Mouse (Mus musculus) lung, postnatal 36 days (tissue): ENCODE measurements around the gene Fbxo8.

Source experiments
- DNase-seq: peaks from one replicate; pipeline ENCODE4 v3.0.0; 2022; ENCODE audit warnings: mixed read lengths

Gene Fbxo8

GRCm38 (mm10) chr8:56550558-56551360 lies at the start of gene Fbxo8, which contains the start of gene Cep44:
Gene Fbxo8 (plus strand): TSS chr8:56551090.
Gene Cep44 (minus strand): TSS chr8:56551047.
- DNase-seq: peak; percentile 91

GRCm38 (mm10) chr8:56501911-56502310 lies 49.0 kb upstream of the Fbxo8 start:
- DNase-seq: no peak

- no peak for DNase-seq
Observed at GRCm38 (mm10) chr8:56508318-56508951, 42.5 kb upstream of the Fbxo8 start.

- no peak for DNase-seq
Observed at GRCm38 (mm10) chr8:56508952-56509479, 41.9 kb upstream of the Fbxo8 start.

- DNase-seq: no peak
Observed at GRCm38 (mm10) chr8:56518848-56519247, 32.0 kb upstream of the Fbxo8 start.

GRCm38 (mm10) chr8:56520249-56520648 lies 30.6 kb upstream of the Fbxo8 start:
- no peak for DNase-seq

- DNase-seq: no peak
Observed at GRCm38 (mm10) chr8:56521051-56521450, 29.8 kb upstream of the Fbxo8 start.

GRCm38 (mm10) chr8:56528869-56529268 lies 22.0 kb upstream of the Fbxo8 start:
- DNase-seq: no peak

GRCm38 (mm10) chr8:56530359-56530758 lies 20.5 kb upstream of the Fbxo8 start:
- peak; percentile 69 for DNase-seq

- DNase-seq: no peak
Observed at GRCm38 (mm10) chr8:56540706-56541105, 10.2 kb upstream of the Fbxo8 start.

GRCm38 (mm10) chr8:56547866-56548265 lies 3.0 kb upstream of the Fbxo8 start:
- peak; percentile 6 for DNase-seq

- DNase-seq: peak; percentile 98
Observed at GRCm38 (mm10) chr8:56551361-56551852, 517 bp downstream of the Fbxo8 start.

GRCm38 (mm10) chr8:56552045-56552444 lies 1.2 kb downstream of the Fbxo8 start:
- no peak for DNase-seq

GRCm38 (mm10) chr8:56552551-56553103 lies 1.7 kb downstream of the Fbxo8 start:
- DNase-seq: no peak

GRCm38 (mm10) chr8:56564399-56565047 lies 13.6 kb downstream of the Fbxo8 start:
- DNase-seq: no peak

- DNase-seq: no peak
Observed at GRCm38 (mm10) chr8:56566856-56567255, 16.0 kb downstream of the Fbxo8 start.

GRCm38 (mm10) chr8:56580918-56581317 lies 30.0 kb downstream of the Fbxo8 start:
- no peak for DNase-seq

GRCm38 (mm10) chr8:56582841-56583240 lies 32.0 kb downstream of the Fbxo8 start:
- peak; percentile 32 for DNase-seq

- no peak for DNase-seq
Observed at GRCm38 (mm10) chr8:56589004-56589403, 38.1 kb downstream of the Fbxo8 start.

- peak; percentile 20 for DNase-seq
Observed at GRCm38 (mm10) chr8:56591084-56591483, 40.2 kb downstream of the Fbxo8 start.

- DNase-seq: no peak
Observed at GRCm38 (mm10) chr8:56591502-56591901, 40.6 kb downstream of the Fbxo8 start.

GRCm38 (mm10) chr8:56606481-56606880 lies 55.6 kb downstream of the Fbxo8 start:
- no peak for DNase-seq

- DNase-seq: no peak
Observed at GRCm38 (mm10) chr8:56611736-56612135, 60.8 kb downstream of the Fbxo8 start.
